Mouse (Mus musculus): ENCODE results near the gene Gm49384.

GRCm38 (mm10) chr12:69168461-69169106 is 35.5 kb downstream of the Gm49384 start, which contains the start of gene Lrr1:
- TF ChIP-seq CTCF (IDR thresholded peaks at IDR 0.05; ENCODE audit: low read depth) = 0 out of 2 replicates have a peak, but pooled peaks have one; percentile 5
- peak; percentile 98 for TF ChIP-seq EP300 (optimal IDR thresholded peaks at IDR 0.05)

Measured in stomach, postnatal 0 days (tissue).